Mouse (Mus musculus): ENCODE measurements around the gene Grik3.

GRCm38 (mm10) chr4:125640921-125641663 is 150.6 kb downstream of the Grik3 start:
- TF ChIP-seq ZNF384 (IDR thresholded peaks at IDR 0.05; ENCODE audit: low read depth, low read length) (no peak), ZC3H11A (IDR thresholded peaks at IDR 0.05; ENCODE audit: borderline replicate concordance, low read depth, low read length) (no peak), CHD2 (IDR thresholded peaks at IDR 0.05; ENCODE audit: low read depth, low read length) (no peak)
